Mouse (Mus musculus) spleen, postnatal 0 days (tissue): ENCODE data around the gene Fto. TPM values are rescaled to one million over a fixed set of nuclear protein-coding genes. Genes with fewer than 3 reads are reported as not detected.

Experiments used
- polyA plus RNA-seq: library from polyadenylated mRNA; unstranded; fragments of >200 nt; fragmentation: Nextera tagmentation; extraction: Ambion mirVana; gene quantifications from 2 replicates; pipeline ENCODE4 v1.2.1, GENCODE M21; 2015

The Fto gene
- polyA plus RNA-seq: 18.4 and 21.0 TPM in 2 replicates

DNA sequence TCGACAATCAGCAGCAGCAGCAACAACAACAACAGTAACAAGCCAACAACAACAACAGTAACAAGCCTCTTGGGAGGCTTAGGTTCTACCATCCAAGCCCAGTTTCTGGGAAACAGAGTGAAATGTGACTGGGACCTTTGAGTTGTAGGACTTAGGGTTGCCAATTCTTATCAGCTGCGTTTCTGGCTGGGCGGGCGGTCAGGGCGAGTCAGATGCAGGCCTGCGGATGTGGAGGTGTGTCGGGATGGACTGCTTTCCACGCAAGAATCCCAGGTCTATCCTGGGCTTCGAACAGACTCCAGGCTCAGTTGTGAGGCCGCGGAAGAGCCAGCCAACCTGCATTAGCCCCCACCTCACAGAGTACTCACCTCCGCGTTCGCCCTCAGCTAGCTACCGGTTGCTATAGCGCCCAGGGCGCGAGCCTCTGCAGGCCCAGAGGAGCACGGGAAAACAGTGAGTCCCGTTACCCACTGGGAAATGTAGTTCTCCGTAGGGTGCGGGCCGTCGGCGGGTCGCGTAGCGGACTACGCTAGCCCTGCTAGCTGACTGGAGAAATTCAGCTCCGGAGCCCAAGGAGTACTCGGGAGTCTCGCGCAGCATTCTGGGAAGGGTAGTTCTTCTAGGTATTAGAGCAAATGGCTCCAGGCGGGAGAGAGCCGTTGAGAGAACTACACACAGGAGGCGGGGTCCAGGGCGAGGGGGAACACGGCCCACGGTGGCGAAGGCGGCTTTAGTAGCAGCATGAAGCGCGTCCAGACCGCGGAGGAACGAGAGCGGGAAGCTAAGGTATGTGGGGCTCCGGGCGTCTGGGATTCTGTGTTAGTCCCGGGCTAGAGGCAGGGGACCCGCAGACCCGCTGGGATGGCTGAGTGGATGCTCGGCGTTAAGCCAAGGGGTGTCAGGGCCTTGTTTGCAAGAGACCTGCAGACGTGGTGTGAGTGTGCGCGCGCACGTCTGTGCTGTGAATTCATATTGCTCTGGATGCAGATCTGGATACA, at the start of gene Fto, which contains the start of gene Rpgrip1l:
Gene Fto (plus strand): TSS at position 691 of the 998 bp plus-strand sequence.
Gene Rpgrip1l (minus strand): TSS at position 428 of the 998 bp plus-strand sequence.

Other genes starting within 250 kb of the Fto start
- gene Rbl2, start 243.5 kb upstream of the Fto start, polyA plus RNA-seq: 9.7 and 11.2 TPM in 2 replicates
- gene Aktip, start 113.5 kb upstream of the Fto start, polyA plus RNA-seq: 12.7 and 15.8 TPM in 2 replicates
- 4.7 TPM in 2 replicates for gene Rpgrip1l, start 263 bp upstream of the Fto start, polyA plus RNA-seq